Mouse (Mus musculus) layer of hippocampus, adult 18-20 months (tissue): ENCODE data around the gene Prrt3. TPM values are rescaled to one million over a fixed set of nuclear protein-coding genes. Genes with fewer than 3 reads are reported as not detected.

Experiments
- DNase-seq, 2 experiments: peaks; one replicate each; pipeline ENCODE4 v3.0.0; 2022; ENCODE audit warnings: low spot score in 2 of 2
- microRNA-seq, 2 experiments: library from miRNA; unstranded; fragments of <30 nt; microRNA quantifications; one replicate each; pipeline ENCODE4 v1.2.0; 2021
- total RNA-seq, 2 experiments: library from RNA; stranded (reverse); gene quantifications; 2 replicates each; pipeline ENCODE4 v1.2.3; 2021

Prrt3 gene
- total RNA-seq, 2 experiments from 2014 or later, result 50.5 to 55.0 TPM

DNA sequence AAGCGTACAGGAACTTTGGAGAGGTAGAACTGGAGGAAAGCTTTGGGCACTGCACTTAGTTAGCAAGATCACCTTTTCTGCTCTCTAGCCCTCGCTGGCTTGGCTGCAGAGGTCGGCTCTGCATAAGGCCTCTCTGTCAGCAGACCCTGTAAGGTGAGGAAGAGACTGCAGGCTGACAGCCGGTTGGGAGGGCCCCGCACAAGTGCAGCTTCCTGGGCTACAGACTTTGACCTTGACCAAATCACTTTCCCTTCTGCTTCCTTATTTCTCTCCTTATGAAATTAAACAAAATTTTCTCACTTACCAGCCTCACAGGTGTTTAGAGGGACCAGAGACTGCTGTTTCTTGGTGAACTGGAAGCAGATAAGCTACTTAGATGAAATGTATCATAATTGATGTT, 46.7 kb downstream of the Prrt3 start:
- DNase-seq, result no peak

GRCm38 (mm10) chr6:113451839-113452238, 49.9 kb downstream of the Prrt3 start:
- DNase-seq, result no peak

DNA sequence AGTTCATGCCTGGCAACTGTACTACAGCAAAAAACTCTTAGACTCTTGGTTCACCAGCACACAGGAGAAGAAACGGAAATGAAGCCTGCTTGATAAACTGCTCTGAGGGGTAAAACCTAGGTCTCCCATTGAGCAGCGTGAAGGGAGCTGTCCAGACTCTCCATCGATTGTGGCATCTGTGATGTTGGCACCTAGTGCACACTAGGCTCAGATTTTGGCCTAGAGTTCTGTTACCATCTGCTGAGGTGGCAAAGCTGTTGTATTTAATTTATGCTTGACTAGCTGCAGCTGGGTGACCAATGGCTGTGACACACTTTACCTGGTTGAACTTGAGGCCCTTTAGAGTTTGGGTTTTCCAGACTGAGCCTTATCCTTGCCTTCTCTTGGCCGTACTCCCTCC, 54.1 kb downstream of the Prrt3 start:
- no peak for DNase-seq

DNA sequence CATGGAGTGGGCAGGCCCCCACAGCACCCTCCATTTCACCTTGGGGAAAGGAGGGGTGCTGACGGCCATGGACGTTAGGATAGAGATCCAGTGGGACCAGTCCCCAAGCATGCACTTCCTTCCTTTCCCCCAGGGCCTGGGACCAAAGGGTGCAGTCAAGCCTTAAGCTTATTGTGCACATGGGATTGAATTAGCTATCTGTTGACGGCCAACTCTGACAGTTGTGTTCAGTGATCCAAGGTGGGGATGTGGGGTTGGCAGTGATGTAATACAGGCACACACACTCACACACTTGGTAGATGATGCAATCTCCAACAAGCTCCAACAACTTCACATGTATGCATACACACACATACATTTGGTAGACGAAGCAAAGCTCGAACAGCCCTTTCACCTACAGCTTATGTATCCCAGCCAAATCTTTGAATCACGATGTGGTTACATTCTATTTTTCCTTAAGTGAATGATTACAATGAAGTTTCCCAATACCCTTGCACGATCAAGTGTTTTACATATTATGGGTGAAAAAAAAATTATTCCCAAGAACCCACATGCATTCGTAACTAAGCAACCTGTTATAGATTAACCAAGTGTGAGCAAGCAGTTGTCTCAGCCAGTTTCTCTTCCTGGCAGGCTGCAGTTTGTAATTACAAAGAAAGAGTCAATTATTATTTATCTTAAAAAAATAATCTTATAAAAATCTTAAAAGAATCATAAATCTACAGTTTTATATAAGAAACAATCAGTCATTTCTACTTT, 57.3 kb downstream of the Prrt3 start:
- no peak for DNase-seq

Small RNAs within 50 kb of the gene (microRNA-seq; reads per million reads assigned to microRNA genes)
- 0 reads per million in 2 experiments for gene Gm23365

Other genes starting within 250 kb of the Prrt3 start
- 10 to 100 TPM; 15.9 to 18.5 TPM for gene Cpne9, start 219.6 kb downstream of the Prrt3 start, total RNA-seq
- gene Brpf1, start 194.8 kb downstream of the Prrt3 start, total RNA-seq, result 10 to 100 TPM; 37.7 to 37.8 TPM
- 1 to 10 TPM; 6.8 to 7.9 TPM for gene Ogg1, start 175.0 kb downstream of the Prrt3 start, total RNA-seq
- gene Camk1, start 157.9 kb downstream of the Prrt3 start, total RNA-seq, result 10 to 100 TPM; 51.8 to 53.2 TPM
- 10 to 100 TPM; 47.3 to 51.0 TPM for gene Tada3, start 124.0 kb downstream of the Prrt3 start, total RNA-seq
- 100 to 1,000 TPM; 302 to 314 TPM for gene Arpc4, start 123.8 kb downstream of the Prrt3 start, total RNA-seq
- 10 to 100 TPM; 14.8 to 17.6 TPM for gene Ttll3, start 112.7 kb downstream of the Prrt3 start, total RNA-seq
- 10 to 100 TPM; 28.6 to 30.3 TPM for gene Rpusd3, start 82.6 kb downstream of the Prrt3 start, total RNA-seq
- not detected for gene Cidec, start 66.2 kb downstream of the Prrt3 start, total RNA-seq
- 10 to 100 TPM; 40.7 to 47.7 TPM for gene Jagn1, start 59.4 kb downstream of the Prrt3 start, total RNA-seq
- gene Il17re, start 43.4 kb downstream of the Prrt3 start, total RNA-seq, result under 1 TPM in 1 of 2 experiments, not detected in 1; 0.18 TPM
- 1 to 10 TPM; 4.1 to 4.2 TPM for gene Il17rc, start 30.5 kb downstream of the Prrt3 start, total RNA-seq
- 100 to 1,000 TPM; 106 to 111 TPM for gene Creld1, start 18.6 kb downstream of the Prrt3 start, total RNA-seq
- gene Emc3, start 29.7 kb upstream of the Prrt3 start, total RNA-seq, result 10 to 100 TPM; 77.4 to 78.1 TPM
- 1 to 10 TPM; 1.7 to 2.7 TPM for gene Fancd2, start 29.8 kb upstream of the Prrt3 start, total RNA-seq
- gene Fancd2os, start 98.8 kb upstream of the Prrt3 start, total RNA-seq, result under 1 TPM; 0.27 to 0.41 TPM
- 100 to 1,000 TPM; 221 to 222 TPM for gene Brk1, start 102.8 kb upstream of the Prrt3 start, total RNA-seq
- 10 to 100 TPM; 44.3 to 48.5 TPM for gene Vhl, start 122.0 kb upstream of the Prrt3 start, total RNA-seq
- 10 to 100 TPM; 21.1 to 27.2 TPM for gene Irak2, start 136.5 kb upstream of the Prrt3 start, total RNA-seq
- gene Tatdn2, start 195.1 kb upstream of the Prrt3 start, total RNA-seq, result 10 to 100 TPM; 54.4 to 60.9 TPM
- not detected for gene Ghrl, start 217.9 kb upstream of the Prrt3 start, total RNA-seq
- gene Sec13, start 238.8 kb upstream of the Prrt3 start, total RNA-seq, result 10 to 100 TPM; 73.3 to 75.9 TPM